Mouse (Mus musculus) ZHBTc4 (cell line): ENCODE results near the gene Slc35c2.

Source experiments
- DNase-seq: peaks from one replicate; pipeline ENCODE4 v3.0.0-alpha.2; 2011; ENCODE audit warnings: low read depth, low spot score

The Slc35c2 gene

DNA sequence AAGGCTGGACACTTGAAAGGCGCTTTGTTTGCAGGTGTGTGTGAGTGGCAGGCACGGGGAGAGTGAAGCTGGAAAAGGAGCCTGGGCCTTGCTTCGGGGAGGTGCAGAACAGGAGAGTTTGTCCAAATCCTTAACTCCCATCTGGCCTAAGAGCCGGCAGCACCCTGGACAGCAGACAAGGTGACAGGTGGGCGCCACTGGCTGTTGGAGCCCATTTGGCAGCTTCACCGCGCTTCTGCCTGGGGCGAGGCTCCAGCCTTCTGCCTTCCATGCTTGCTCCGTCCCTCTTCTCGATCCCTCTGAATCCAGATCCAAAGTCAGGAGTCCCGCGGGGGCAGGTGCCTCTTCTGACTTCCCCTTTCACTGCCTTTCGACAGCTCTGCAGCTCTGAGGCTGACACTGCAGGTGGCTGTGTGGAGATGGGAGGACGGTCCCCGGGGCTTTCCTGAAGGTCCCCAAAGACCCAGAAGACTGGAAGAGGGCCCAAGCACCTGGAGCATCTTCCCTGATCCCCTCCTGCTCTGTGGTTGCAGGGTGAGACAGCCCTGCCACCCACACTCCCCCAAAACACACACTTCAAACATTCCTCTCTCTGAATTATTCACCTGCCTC is 48.0 kb downstream of the Slc35c2 start:
- peak; percentile 69 for DNase-seq

DNA sequence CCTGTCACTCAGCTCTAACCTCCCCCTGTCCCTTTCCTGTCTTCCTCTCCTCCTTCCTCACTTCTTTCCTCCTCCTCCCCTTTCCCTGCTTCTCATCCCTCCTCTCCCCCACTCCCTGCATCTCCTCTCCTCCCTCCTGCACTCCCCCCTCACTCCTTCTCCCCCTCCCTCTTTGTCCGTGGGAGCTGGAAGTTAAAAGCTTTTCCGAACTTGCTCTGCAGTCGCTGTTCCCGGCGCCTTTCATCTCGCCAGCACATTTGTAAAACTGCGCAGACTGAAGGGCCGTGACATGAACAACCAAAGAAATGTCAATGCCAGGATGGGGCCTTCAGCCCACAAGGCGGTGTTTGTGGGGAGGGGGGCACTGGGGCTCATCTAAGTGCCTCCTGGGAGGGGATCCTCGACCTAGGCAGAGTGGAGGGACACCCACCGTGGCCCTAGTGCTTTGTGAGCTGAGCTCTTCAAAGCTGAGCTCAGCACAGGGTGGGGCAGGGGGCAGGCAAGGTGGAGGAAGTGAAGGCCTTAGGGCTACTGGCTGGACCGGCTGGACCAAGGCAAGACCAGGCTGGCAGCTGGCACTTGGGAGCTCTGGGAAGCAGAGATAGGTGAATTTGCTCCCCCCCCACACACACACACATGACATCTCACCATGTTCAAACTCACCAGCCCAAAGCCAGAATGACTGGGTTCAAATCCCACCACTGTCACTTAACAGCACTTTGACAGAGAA is 49.1 kb downstream of the Slc35c2 start:
- DNase-seq = no peak

DNA sequence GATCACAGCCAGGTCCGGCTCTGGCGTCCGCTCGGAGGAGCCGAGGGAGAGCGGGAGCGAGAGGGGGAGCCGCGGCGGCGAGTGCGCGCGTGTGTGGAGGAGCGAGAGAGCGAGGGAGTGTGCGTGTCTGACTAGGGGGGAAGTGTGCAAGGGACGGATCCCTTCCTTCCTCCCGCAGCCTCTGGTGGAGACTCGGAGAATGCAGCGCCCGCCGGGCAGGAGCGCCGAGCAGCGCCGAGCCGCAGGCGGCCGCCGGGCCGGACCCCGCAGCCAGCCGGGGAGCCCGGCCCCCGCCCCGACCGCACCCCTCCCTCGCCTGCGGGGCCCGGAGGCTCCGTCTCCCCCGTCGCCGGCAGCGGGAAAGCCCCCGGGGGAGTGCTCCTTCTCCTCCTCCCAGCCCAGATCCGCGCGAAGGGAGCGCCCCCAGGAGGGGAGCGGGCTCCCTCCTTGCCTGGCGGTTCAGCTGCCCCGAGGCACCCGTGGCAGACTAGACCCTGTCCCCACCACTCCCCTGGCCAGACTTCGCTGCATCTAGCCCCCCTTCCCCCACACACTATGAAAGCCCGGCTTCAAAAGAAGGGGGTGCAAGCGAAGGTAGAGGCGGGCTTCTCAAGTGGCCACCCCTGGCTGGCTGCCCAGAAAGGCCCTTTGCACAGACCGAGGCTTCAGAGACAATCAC is 52.9 kb downstream of the Slc35c2 start, which contains the start of gene Cdh22:
TSS of gene Cdh22 (minus strand) at position 241 of the 679 bp plus-strand sequence.
- DNase-seq = peak; percentile 85

DNA sequence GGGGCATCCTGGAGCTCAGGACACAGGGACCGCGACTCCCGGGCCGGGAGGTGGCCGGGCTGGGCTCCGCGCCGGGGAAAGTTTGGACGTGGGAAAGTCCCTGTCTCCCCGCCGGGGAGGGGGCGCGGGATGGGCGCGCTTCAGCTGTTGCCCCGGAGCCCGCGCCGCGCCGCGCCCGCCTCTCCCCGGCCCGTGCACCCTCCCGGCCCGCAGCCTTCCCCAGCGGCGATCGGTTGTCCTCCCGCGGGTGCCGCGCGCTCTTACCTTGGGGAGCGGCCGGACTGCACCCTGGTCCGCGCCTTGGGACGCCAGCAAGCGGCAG is 53.4 kb downstream of the Slc35c2 start:
- no peak for DNase-seq

DNA sequence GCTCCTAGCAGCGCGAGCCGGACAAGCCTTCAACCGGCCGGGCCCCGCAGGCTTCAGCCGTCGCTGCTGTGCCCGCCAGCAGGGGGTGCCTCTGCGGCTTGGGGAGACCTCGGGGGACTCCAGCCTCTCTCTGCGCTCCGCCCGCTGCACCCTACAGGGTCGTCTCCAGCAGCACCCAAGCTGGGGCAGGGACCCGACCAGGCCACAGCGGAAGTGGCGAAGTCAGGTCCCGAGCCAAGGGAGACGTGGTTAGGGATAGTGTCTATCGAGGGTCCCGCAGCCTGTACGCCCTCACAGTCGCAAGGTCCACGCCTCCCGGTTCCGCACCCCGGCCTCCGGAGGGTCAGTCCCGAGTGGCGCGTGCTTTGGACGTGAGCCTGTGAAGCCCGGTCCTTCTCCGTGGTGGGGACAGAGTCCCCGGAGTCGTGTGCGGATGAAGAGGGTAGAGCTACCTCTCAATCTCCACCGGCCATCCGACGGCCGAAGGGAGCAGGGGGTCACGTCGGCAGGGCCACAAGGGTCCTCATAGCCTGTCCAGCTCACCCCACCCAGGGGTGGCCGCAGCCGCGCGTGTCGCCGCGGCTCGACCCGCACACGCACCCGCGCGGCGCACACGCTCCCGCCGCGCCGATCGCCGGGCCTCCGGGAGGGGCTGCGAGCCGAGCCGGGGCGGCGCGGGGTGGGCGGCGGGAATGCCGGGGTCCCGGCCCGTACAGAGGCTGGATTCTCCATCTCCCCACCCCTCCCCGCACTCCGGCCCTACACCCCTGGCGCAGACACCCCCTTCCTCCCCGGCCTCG is 54.0 kb downstream of the Slc35c2 start:
- peak; percentile 69 for DNase-seq

DNA sequence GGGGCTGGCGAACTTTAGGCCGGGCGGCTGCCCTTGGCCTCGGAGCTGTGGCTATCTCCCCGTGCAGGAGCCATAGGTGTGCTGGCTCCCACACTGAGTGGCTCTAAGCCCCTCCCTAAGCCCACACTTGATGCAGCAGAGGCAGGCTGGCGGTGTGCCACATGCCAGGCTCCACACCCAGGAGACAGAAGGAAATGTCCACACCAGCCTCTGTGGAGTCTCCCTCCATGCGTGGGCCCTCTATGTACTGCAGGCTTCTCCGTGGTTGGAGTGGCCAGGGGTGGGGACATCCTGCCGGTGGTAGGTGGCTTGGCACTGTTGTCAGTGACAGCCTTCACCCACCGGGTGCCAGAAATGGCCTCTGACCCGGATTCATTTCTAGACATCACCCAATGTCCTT is 58.6 kb downstream of the Slc35c2 start:
- no peak for DNase-seq
